Mouse (Mus musculus) small intestine, adult 2 months (tissue): Measurements from ENCODE around the gene Klhl36.

ENCODE experiments used
- CTCF ChIP-seq: fragments of 200-500 bp; IDR thresholded peaks from 2 replicates; pipeline ENCODE4 v1.5.1; 2012; ENCODE audit warnings: low read depth, mild to moderate bottlenecking, control low read depth, inconsistent platforms, low read length, moderate library complexity, mixed read lengths; ENCODE audit not compliant: insufficient replicate concordance, insufficient read length; ENCODE audit errors: extremely low read depth
- POLR2A ChIP-seq: fragments of 200-500 bp; IDR thresholded peaks from 2 replicates; pipeline ENCODE4 v1.6.1; 2012; ENCODE audit warnings: low read depth, mild to moderate bottlenecking, control low read depth, inconsistent platforms, low read length, moderate library complexity

GRCm38 (mm10) chr8:119832931-119833330, 29.1 kb upstream of the Klhl36 start:
- TF ChIP-seq CTCF (no peak), POLR2A (no peak)
